21 mouse cellular contexts compared by ENCODE assay signal in the genomic region with DNA sequence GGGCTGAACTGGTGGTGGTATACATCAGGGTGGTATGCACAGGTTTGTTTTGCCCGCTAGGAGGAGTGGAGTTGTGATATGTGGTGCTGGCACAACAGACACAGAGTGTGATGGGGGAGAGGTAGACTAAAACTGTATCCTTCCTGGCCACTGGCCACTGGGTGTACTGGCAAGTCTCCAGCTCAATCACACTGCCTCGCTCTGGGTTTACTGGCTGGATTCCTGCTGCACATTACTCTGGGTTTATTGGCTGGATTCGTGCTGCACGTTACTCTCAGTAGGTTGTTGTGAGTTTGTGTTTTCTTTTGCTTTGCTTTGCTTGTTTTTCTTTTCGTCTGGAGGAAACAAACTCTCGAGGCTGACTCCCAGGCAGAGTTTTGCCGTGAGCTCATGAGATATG. TPM values are rescaled to one million over a fixed set of nuclear protein-coding genes. Genes with fewer than 3 reads are reported as not detected.
DNase-seq lines count a peak whose midpoint lies in the region; ATAC-seq and TF ChIP-seq lines count a peak whose summit lies in the region.
"Not testable (repeated sequence)": the region's sequence is repeated elsewhere in the genome, so short reads cannot be mapped to it uniquely, and the experiment has no call there.
"Had no signal": no experiment of that assay in that cellular context is flagged by ENCODE, and none has a peak within 500 bp of the region (broad histone marks: within the 10 kb centered on the region; RNA-seq: fewer than 3 reads in every experiment).

No protein-coding gene starts in this region.

- peaks cover 14% of the 10 kb centered on the region for H3K4me1 ChIP-seq in brown adipose tissue, adult 24 weeks (ENCODE audit: control insufficient read depth, insufficient read depth, insufficient read length, low read length)
- H3K4me1 ChIP-seq in heart, postnatal 0 days (ENCODE audit: control insufficient read depth, insufficient read depth); lung, postnatal 0 days (ENCODE audit: insufficient read depth, low read depth, low read length): not testable (repeated sequence)
- H3K4me1 ChIP-seq in liver, adult 2 months (ENCODE audit: control insufficient read depth, insufficient read depth, low read length) = peaks cover 22% of the 10 kb centered on the region

- not testable (repeated sequence) for H3K4me3 ChIP-seq in brown adipose tissue, adult 24 weeks (ENCODE audit: insufficient read depth, low read depth, low read length); gastrocnemius, adult 2 months; heart, postnatal 0 days (ENCODE audit: low read depth, low read length); lung, postnatal 0 days (ENCODE audit: low read depth, low read length)
- peak overlapping the region; percentile 38 for H3K4me3 ChIP-seq in liver, adult 2 months (ENCODE audit: insufficient read depth, low read depth, low read length)

- H3K27me3 ChIP-seq in heart, postnatal 0 days (ENCODE audit: control insufficient read depth, insufficient read depth, low read length); liver, adult 2 months (ENCODE audit: control insufficient read depth, insufficient read depth, low read length); lung, postnatal 0 days (replicated peaks; ENCODE audit: insufficient read depth, low read length): not testable (repeated sequence)

- not testable (repeated sequence) for H3K9ac ChIP-seq in heart, postnatal 0 days (replicated peaks; ENCODE audit: low read depth, low read length); lung, postnatal 0 days (replicated peaks; ENCODE audit: low read depth)
- H3K9ac ChIP-seq in liver, adult 2 months (ENCODE audit: low read depth, low read length) = peak overlapping the region; percentile 58

- intact Hi-C loops in gastrocnemius, adult 2 months (cut with DNase I) = not testable (repeated sequence)

- peaks cover 17% of the 10 kb centered on the region; the same call in 1 of the 2 replicates for H3K79me2 ChIP-seq in liver, adult 2 months (ENCODE audit: control insufficient read depth, insufficient read depth, low read length)

- ATAC-seq in heart, postnatal 0 days (ENCODE audit: insufficient read depth, low read depth) = peak; percentile 89
- not testable (repeated sequence) for ATAC-seq in lung, postnatal 0 days

- TF ChIP-seq POLR2A in liver, adult 2 months (IDR thresholded peaks at IDR 0.05; ENCODE audit: extremely low read depth, insufficient read depth, low read length) = not testable (repeated sequence)

- peak overlapping the region; percentile 29 for H3K27ac ChIP-seq in brown adipose tissue, adult 24 weeks (replicated peaks; ENCODE audit: low read depth, low read length)
- H3K27ac ChIP-seq in gastrocnemius, adult 2 months = peak overlapping the region; percentile 16; the same call in 1 of the 2 replicates
- H3K27ac ChIP-seq in heart, postnatal 0 days (ENCODE audit: low read depth) = peak overlapping the region; percentile 56
- H3K27ac ChIP-seq in liver, adult 2 months (replicated peaks; ENCODE audit: insufficient read depth, low read depth, low read length) = peak overlapping the region; percentile 81
- H3K27ac ChIP-seq in lung, postnatal 0 days (ENCODE audit: low read length) = not testable (repeated sequence)

- not testable (repeated sequence) for H3K9me3 ChIP-seq in heart, postnatal 0 days (replicated peaks; ENCODE audit: control insufficient read depth, low read length); lung, postnatal 0 days (ENCODE audit: low read length)

- not testable (repeated sequence) for TF ChIP-seq CTCF in gastrocnemius, adult 2 months (IDR thresholded peaks at IDR 0.05); liver, adult 2 months (IDR thresholded peaks at IDR 0.05; ENCODE audit: low read depth, low read length)
- TF ChIP-seq CTCF in heart, postnatal 0 days (IDR thresholded peaks at IDR 0.05; ENCODE audit: low read depth) = peak; percentile 49
- 0 out of 2 replicates have a peak, but pooled peaks have one; percentile 17 for TF ChIP-seq CTCF in lung, postnatal 0 days (IDR thresholded peaks at IDR 0.05)

- H3K4me2 ChIP-seq in heart, postnatal 0 days (ENCODE audit: low read depth, low read length) = 0 out of 2 replicates have a peak overlapping the region, but pooled peaks have one; percentile 1
- H3K4me2 ChIP-seq in lung, postnatal 0 days (replicated peaks; ENCODE audit: low read depth, low read length) = not testable (repeated sequence)

- not testable (repeated sequence) for TF ChIP-seq EP300 in heart, postnatal 0 days (IDR thresholded peaks at IDR 0.05; ENCODE audit: low read depth); lung, postnatal 0 days (IDR thresholded peaks at IDR 0.05)

- DNase-seq in gastrocnemius, adult 2 months; heart, postnatal 0 days (ENCODE audit: low spot score); lung, postnatal 0 days (ENCODE audit: low spot score): not testable (repeated sequence)
- DNase-seq in heart, adult 8-10 months (ENCODE audit: low spot score) = peak; percentile 17
- DNase-seq in kidney, adult 18-20 months = peak; percentile 57
- peak; percentile 30 for DNase-seq in kidney, postnatal 14 days
- DNase-seq in liver, adult 2 months (ENCODE audit: extremely low read depth, low read depth, low spot score) = peak; percentile 76

- 22% methylated on average over 7 of the region's 7 CpGs for WGBS in heart, postnatal 0 days
- 9% methylated on average over 7 of the region's 7 CpGs for WGBS in liver, adult 2 months
- WGBS in lung, postnatal 0 days = 31% methylated on average over 7 of the region's 7 CpGs

- not testable (repeated sequence) for H3K36me3 ChIP-seq in heart, postnatal 0 days (replicated peaks; ENCODE audit: control insufficient read depth, insufficient read depth, low read length); lung, postnatal 0 days (ENCODE audit: insufficient read depth, low read length)
- peaks cover 25% of the 10 kb centered on the region for H3K36me3 ChIP-seq in liver, adult 2 months (ENCODE audit: control insufficient read depth, insufficient read depth, low read length)

RNA-seq across cellular contexts. Expression of gene Ces1d, which starts 1.5 kb away (rescaled TPM):
- polyA plus RNA-seq in brown adipose tissue, adult 24 weeks (2012; ENCODE audit: insufficient read depth, insufficient read length, missing spikeins) = 911 and 1,049 TPM in 2 replicates
- 100 to 1,000 TPM in 1 of 2 experiments, 10 to 100 TPM in 1; 50.8 to 119 TPM for total RNA-seq in gastrocnemius, adult 2 months (2021)
- 100 to 1,000 TPM; 274 to 413 (median 315) TPM for total RNA-seq in heart, adult 8-10 months (2022)
- total RNA-seq in heart, postnatal 0 days (2014; rRNA removed; ENCODE audit: low replicate concordance) = 0.50 TPM in 1 of 2 replicates, not detected in the other
- 1.5 and 2.1 TPM in 2 replicates for polyA plus RNA-seq in heart, postnatal 0 days (2015; fragmentation: Nextera tagmentation; extraction: Ambion mirVana)
- total RNA-seq in liver, adult 2 months (2014; rRNA removed) = 1,635 and 2,448 TPM in 2 replicates
- 539 and 606 TPM in 2 replicates for polyA plus RNA-seq in liver, adult 2 months (2012; rRNA removed)
- 408 and 424 TPM in 2 replicates for polyA plus RNA-seq in lung, postnatal 0 days (2015; fragmentation: Nextera tagmentation; extraction: Ambion mirVana)
- total RNA-seq: CH12.LX had no signal
- polyA plus RNA-seq: activated CD4-positive, CD25-positive, alpha-beta regulatory T cell, adult 4 months; inflammation-experienced regulatory T-cells, adult 6 months; Patski had no signal

RNA-seq across cellular contexts. Expression of gene Ces1e, which starts 30.3 kb away (rescaled TPM):
- polyA plus RNA-seq in brown adipose tissue, adult 24 weeks (2012; ENCODE audit: insufficient read depth, insufficient read length, missing spikeins) = not detected in 2 replicates
- total RNA-seq in gastrocnemius, adult 2 months (2021) = 1 to 10 TPM in 1 of 2 experiments, under 1 TPM in 1; 0.43 to 1.1 TPM
- total RNA-seq in heart, adult 8-10 months (2022) = 1 to 10 TPM in 1 of 4 experiments, under 1 TPM in 3; 0.49 to 1.3 (median 0.81) TPM
- not detected in 2 replicates for total RNA-seq in heart, postnatal 0 days (2014; rRNA removed; ENCODE audit: low replicate concordance)
- 0.49 and 0.60 TPM in 2 replicates for polyA plus RNA-seq in heart, postnatal 0 days (2015; fragmentation: Nextera tagmentation; extraction: Ambion mirVana)
- total RNA-seq in liver, adult 2 months (2014; rRNA removed) = 135 and 161 TPM in 2 replicates
- polyA plus RNA-seq in liver, adult 2 months (2012; rRNA removed) = 80.8 and 82.7 TPM in 2 replicates
- polyA plus RNA-seq in lung, postnatal 0 days (2015; fragmentation: Nextera tagmentation; extraction: Ambion mirVana) = 2.7 and 3.8 TPM in 2 replicates
- total RNA-seq: adrenal gland, postnatal 25 days; CH12.LX; granulocyte monocyte progenitor cell, adult 5-6 weeks had no signal
- polyA plus RNA-seq: activated CD4-positive, CD25-positive, alpha-beta regulatory T cell, adult 4 months; embryonic facial prominence, embryonic 13.5 days; forebrain, embryonic 12.5 days; forebrain, embryonic 16.5 days; frontal cortex, adult 2 months; heart, embryonic 13.5 days; hindbrain, embryonic 12.5 days; hindbrain, embryonic 16.5 days; inflammation-experienced regulatory T-cells, adult 6 months; Patski had no signal

Comparison
In these comparisons a context has a peak if more than half of its experiments do, and no peak if none do; other contexts are left out.
1. RNA of gene Ces1d, which starts 1.5 kb away (total RNA-seq): 1,635 to 2,448 TPM in liver, adult 2 months, 274 to 413 TPM in heart, adult 8-10 months and 50.8 to 119 TPM in gastrocnemius, adult 2 months; 0.50 TPM in heart, postnatal 0 days; every median in the first group is over 10 times any median in the second.
2. RNA of gene Ces1e, which starts 30.3 kb away (total RNA-seq): 135 to 161 TPM in liver, adult 2 months; 0.43 to 1.1 TPM in gastrocnemius, adult 2 months, 0.49 to 1.3 TPM in heart, adult 8-10 months and not detected in heart, postnatal 0 days; every median in the first group is over 10 times any median in the second.